In genomic region chr4:106206023-106206422, GRCm38 (mm10) we compare ENCODE assay signal across 12 mouse cellular contexts.
DNase-seq lines count a peak whose midpoint lies in the region; ATAC-seq and TF ChIP-seq lines count a peak whose summit lies in the region.
"Had no signal": no experiment of that assay in that cellular context is flagged by ENCODE, and none has a peak within 500 bp of the region (broad histone marks: within the 10 kb centered on the region; RNA-seq: fewer than 3 reads in every experiment).

No protein-coding gene starts in this region.

- H3K79me2 ChIP-seq in CH12.LX (replicated peaks; ENCODE audit: control insufficient read depth, extremely low read depth, insufficient read depth, poor library complexity, severe bottlenecking): no peaks in the 10 kb centered on the region

- H3K4me1 ChIP-seq in CH12.LX (ENCODE audit: control insufficient read depth in 1 of 2, insufficient read depth in 2 of 2): no peaks in the 10 kb centered on the region
- H3K4me1 ChIP-seq: stomach, embryonic 15.5 days had no signal

- H3K36me3 ChIP-seq in CH12.LX (replicated peaks in 1 of 2; ENCODE audit: control insufficient read depth in 1 of 2, insufficient read depth in 1 of 2, low read length in 1 of 2): no peaks in the 10 kb centered on the region
- H3K36me3 ChIP-seq: G1E; stomach, embryonic 15.5 days had no signal

- no peaks in the 10 kb centered on the region for H3K27me3 ChIP-seq in CH12.LX (replicated peaks)
- H3K27me3 ChIP-seq: stomach, embryonic 15.5 days had no signal

- H3K4me3 ChIP-seq in CH12.LX (replicated peaks in 1 of 3; ENCODE audit: low read depth in 2 of 3, low read length in 2 of 3, poor library complexity in 1 of 3): no peak overlapping the region
- H3K4me3 ChIP-seq: stomach, embryonic 15.5 days had no signal

- dilution Hi-C loops in CH12.LX (cut with MboI; ENCODE audit: extremely low pct_ligation_motif_present, extremely low pct_unique_long_range_greater_than_20kb, low sequenced_read_pairs): no loop called here

- TF ChIP-seq POLR2A in CH12.LX (IDR thresholded peaks at IDR 0.05; ENCODE audit: low read depth, low read length): no peak

- H3K9ac ChIP-seq in CH12.LX (ENCODE audit: insufficient read depth, low read depth): no peak overlapping the region
- H3K9ac ChIP-seq: stomach, embryonic 15.5 days had no signal

- H3K4me2 ChIP-seq in CH12.LX (ENCODE audit: insufficient read depth, low read depth, poor library complexity, severe bottlenecking): no peak overlapping the region
- H3K4me2 ChIP-seq: stomach, embryonic 15.5 days had no signal

- ATAC-seq in CD4-positive, CD25-positive, alpha-beta regulatory T cell, adult 4 months: no peak
- ATAC-seq in erythroblast, adult 5-6 weeks (replicated peaks; ENCODE audit: low FRiP score, poor library complexity, severe bottlenecking): no peak

- peak in 1 of 2 experiments; percentile 9; a peak in 1 of 4 replicates for TF ChIP-seq CTCF in CH12.LX (conservative IDR thresholded peaks at IDR 0.05 in 1 of 2, IDR thresholded peaks at IDR 0.05 in 1 of 2; ENCODE audit: low read depth in 2 of 2, low read length in 2 of 2)

- no peaks in the 10 kb centered on the region for H3K9me3 ChIP-seq in CH12.LX (replicated peaks; ENCODE audit: low read length)
- H3K9me3 ChIP-seq: stomach, embryonic 15.5 days had no signal

- in situ Hi-C loops in CH12.LX (cut with MboI; ENCODE audit: low pct_ligation_motif_present, low pct_unique_long_range_greater_than_20kb, low sequenced_read_pairs): no loop called here

- no peak for TF ChIP-seq EP300 in CH12.LX (IDR thresholded peaks at IDR 0.05; ENCODE audit: low read length)

- peak; percentile 22 for DNase-seq in adrenal gland, postnatal 14 days
- no peak for DNase-seq in adrenal gland, adult 18-20 months (ENCODE audit: low spot score in 2 of 2)
- peak; percentile 21 for DNase-seq in kidney, adult 11 months
- no peak for DNase-seq in kidney, adult 18-20 months
- DNase-seq in CH12.LX (ENCODE audit: extremely low read depth): no peak
- DNase-seq in kidney, postnatal 36 days: peak; percentile 21 to 27
- DNase-seq: lung, adult 18-20 months; right cerebral cortex, postnatal 25 days had no signal

- no peak overlapping the region for H3K27ac ChIP-seq in CH12.LX (ENCODE audit: insufficient read depth, low read depth)
- H3K27ac ChIP-seq: stomach, embryonic 15.5 days had no signal

- TF ChIP-seq RAD21 in CH12.LX (IDR thresholded peaks at IDR 0.05; ENCODE audit: low read depth, low read length): no peak

TF ChIP-seq in CH12.LX, 34 proteins besides CTCF, POLR2A, EP300 and RAD21:
- TF ChIP-seq RCOR1 (conservative IDR thresholded peaks at IDR 0.05; ENCODE audit: low read depth, low read length): no peak
- TF ChIP-seq SIN3A (IDR thresholded peaks at IDR 0.05; ENCODE audit: low read length): no peak
- TF ChIP-seq SMC3 (IDR thresholded peaks at IDR 0.05; ENCODE audit: low read depth, low read length): peak; percentile 6; the same call in 1 of the 2 replicates
- no peak for TF ChIP-seq E2F4 (IDR thresholded peaks at IDR 0.05; ENCODE audit: insufficient replicate concordance, low read depth, low read length)
- no peak for TF ChIP-seq CHD1 (IDR thresholded peaks at IDR 0.05; ENCODE audit: low read depth, low read length)
TF ChIP-seq in CH12.LX: peak in this region for 1.

Comparison
In these comparisons a context has a peak if more than half of its experiments do, and no peak if none do; other contexts are left out.
1. DNase-seq: peak in adrenal gland, postnatal 14 days (single experiment), kidney, adult 11 months (single experiment) and kidney, postnatal 36 days (2 of 2); none in adrenal gland, adult 18-20 months (0 of 2), kidney, adult 18-20 months (single experiment) and CH12.LX (single experiment).